Mouse (Mus musculus): Measurements from ENCODE around the gene Abhd12b. TPM values are rescaled to one million over a fixed set of nuclear protein-coding genes. Genes with fewer than 3 reads are reported as not detected.

Gene Abhd12b
- not detected in 2 replicates for polyA plus RNA-seq (2016; fragmentation: Nextera tagmentation; extraction: Ambion mirVana)

DNA sequence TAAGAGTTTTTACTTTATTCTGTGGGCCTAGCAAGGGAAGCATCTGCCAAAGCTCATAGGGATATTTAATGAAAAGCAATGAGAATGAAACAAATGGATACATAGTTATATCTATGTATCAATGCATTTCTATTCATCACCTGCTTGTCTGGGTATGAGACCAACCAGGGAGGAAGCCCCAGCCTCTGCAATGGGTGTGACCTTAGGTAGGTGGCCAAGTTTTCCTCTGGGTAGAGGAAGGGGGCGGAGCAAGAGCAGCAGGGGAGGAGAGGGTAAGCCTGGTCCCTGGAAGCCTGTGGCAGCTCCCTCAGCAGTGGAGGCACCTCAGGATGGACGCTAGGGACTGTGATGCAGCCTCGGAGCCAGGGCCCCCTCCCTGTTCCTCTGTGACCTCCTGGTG is at the start of gene Abhd12b:
TSS of gene Abhd12b (plus strand) at position 301 of the 400 bp plus-strand sequence.
- no peak within 1 kb of the TSS for H3K27ac ChIP-seq (replicated peaks)
- no peaks in the 10 kb centered on the region for H3K36me3 ChIP-seq (replicated peaks)
- H3K4me1 ChIP-seq = peaks cover 9% of the 10 kb centered on the region
- DNase-seq (ENCODE audit: low spot score) = no peak
- 44% methylated on average over 3 of the region's 3 CpGs for WGBS
- no peak within 1 kb of the TSS for H3K4me3 ChIP-seq
- no peaks in the 10 kb centered on the region for H3K9me3 ChIP-seq
- peaks cover 2% of the 10 kb centered on the region; the same call in 1 of the 2 replicates for H3K27me3 ChIP-seq (replicated peaks; ENCODE audit: low read depth, poor library complexity, severe bottlenecking)

DNA sequence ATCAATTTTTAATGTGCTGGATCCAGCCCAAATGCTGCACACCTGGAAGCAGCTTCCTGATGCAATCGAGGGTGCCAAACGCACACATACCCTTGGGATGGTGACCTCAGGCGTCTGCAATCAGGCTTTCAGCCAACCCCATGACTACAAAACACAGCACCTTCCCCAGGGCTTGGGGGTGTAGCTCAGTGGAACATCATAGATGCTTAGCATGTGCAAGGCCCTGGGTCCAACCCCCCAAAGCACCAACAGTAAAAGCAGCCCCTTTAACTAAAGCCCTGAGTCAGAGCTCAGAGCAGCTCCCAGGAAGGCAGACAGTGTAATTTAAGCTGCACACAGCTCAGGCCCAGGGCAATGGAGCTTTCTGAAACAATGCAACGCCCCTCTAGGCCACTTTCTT is 49.7 kb upstream of the Abhd12b start:
- peaks cover 21% of the 10 kb centered on the region for H3K36me3 ChIP-seq (replicated peaks)
- H3K4me1 ChIP-seq = peaks cover 61% of the 10 kb centered on the region
- H3K4me3 ChIP-seq = no peak overlapping the region
- 54% methylated on average over 4 of the region's 4 CpGs for WGBS
- H3K27ac ChIP-seq (replicated peaks) = no peak overlapping the region
- no peaks in the 10 kb centered on the region for H3K9me3 ChIP-seq
- peaks cover 6% of the 10 kb centered on the region for H3K27me3 ChIP-seq (replicated peaks; ENCODE audit: low read depth, poor library complexity, severe bottlenecking)
- DNase-seq (ENCODE audit: low spot score) = peak; percentile 15

- 19% methylated on average over 5 of the region's 5 CpGs for WGBS
- Histone ChIP-seq H3K4me1 (peaks cover 62% of the 10 kb centered on the region), H3K27ac (replicated peaks) (no peak overlapping the region), H3K27me3 (replicated peaks; ENCODE audit: low read depth, poor library complexity, severe bottlenecking) (peaks cover 13% of the 10 kb centered on the region), H3K4me3 (no peak overlapping the region), H3K36me3 (replicated peaks) (peaks cover 21% of the 10 kb centered on the region), H3K9me3 (no peaks in the 10 kb centered on the region)
- DNase-seq (ENCODE audit: low spot score) = no peak
Measured at GRCm38 (mm10) chr12:70104776-70105420, 49.0 kb upstream of the Abhd12b start.

DNA sequence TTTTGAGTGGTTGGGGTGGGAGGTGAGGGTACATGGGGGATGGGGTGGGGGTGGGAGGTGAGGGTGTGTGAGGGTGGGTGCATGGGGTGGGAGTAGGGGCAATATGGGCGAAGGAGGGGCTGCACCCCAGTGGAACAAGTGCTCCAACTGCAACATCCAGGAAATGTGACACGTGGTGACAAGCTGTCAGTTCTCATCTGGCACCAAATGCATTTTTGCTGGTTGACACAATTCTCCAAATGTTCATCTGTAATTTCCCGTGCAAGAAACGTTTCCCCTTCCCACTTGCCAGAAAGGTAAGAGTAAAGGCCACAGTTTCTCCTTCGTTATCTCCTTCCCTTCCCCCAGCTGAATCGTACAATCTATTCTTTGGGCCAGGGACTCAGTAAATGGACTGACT is 48.1 kb upstream of the Abhd12b start:
- Histone ChIP-seq H3K27me3 (replicated peaks; ENCODE audit: low read depth, poor library complexity, severe bottlenecking) (peaks cover 20% of the 10 kb centered on the region), H3K27ac (replicated peaks) (no peak overlapping the region), H3K4me1 (peaks cover 72% of the 10 kb centered on the region), H3K36me3 (replicated peaks) (peaks cover 18% of the 10 kb centered on the region), H3K4me3 (no peak overlapping the region), H3K9me3 (no peaks in the 10 kb centered on the region)
- 67% methylated on average over 6 of the region's 6 CpGs for WGBS
- no peak for DNase-seq (ENCODE audit: low spot score)

- 52% methylated on average over 9 of the region's 9 CpGs for WGBS
- H3K27me3 ChIP-seq (replicated peaks; ENCODE audit: low read depth, poor library complexity, severe bottlenecking) = peaks cover 20% of the 10 kb centered on the region
- H3K9me3 ChIP-seq = no peaks in the 10 kb centered on the region
- no peak for DNase-seq (ENCODE audit: low spot score)
- H3K36me3 ChIP-seq (replicated peaks) = peaks cover 13% of the 10 kb centered on the region
- no peak overlapping the region for H3K4me3 ChIP-seq
- peaks cover 73% of the 10 kb centered on the region for H3K4me1 ChIP-seq
- H3K27ac ChIP-seq (replicated peaks) = no peak overlapping the region
Measured at GRCm38 (mm10) chr12:70106508-70106907, 47.4 kb upstream of the Abhd12b start.

GRCm38 (mm10) chr12:70108104-70108503 is 45.8 kb upstream of the Abhd12b start:
- no peaks in the 10 kb centered on the region for H3K9me3 ChIP-seq
- 30% methylated on average over 2 of the region's 2 CpGs for WGBS
- H3K4me1 ChIP-seq = peaks cover 78% of the 10 kb centered on the region
- no peak for DNase-seq (ENCODE audit: low spot score)
- no peaks in the 10 kb centered on the region for H3K36me3 ChIP-seq (replicated peaks)
- H3K27me3 ChIP-seq (replicated peaks; ENCODE audit: low read depth, poor library complexity, severe bottlenecking) = peaks cover 32% of the 10 kb centered on the region
- no peak overlapping the region for H3K4me3 ChIP-seq
- H3K27ac ChIP-seq (replicated peaks) = peak overlapping the region; percentile 48

- peaks cover 50% of the 10 kb centered on the region for H3K27me3 ChIP-seq (replicated peaks; ENCODE audit: low read depth, poor library complexity, severe bottlenecking)
- no peaks in the 10 kb centered on the region for H3K9me3 ChIP-seq
- 72% methylated on average over 6 of the region's 6 CpGs for WGBS
- H3K36me3 ChIP-seq (replicated peaks) = no peaks in the 10 kb centered on the region
- no peak for DNase-seq (ENCODE audit: low spot score)
- H3K4me1 ChIP-seq = peaks cover 63% of the 10 kb centered on the region
- H3K4me3 ChIP-seq = peak overlapping the region; percentile 90
- H3K27ac ChIP-seq (replicated peaks) = no peak overlapping the region
Measured at GRCm38 (mm10) chr12:70109921-70110320, 44.0 kb upstream of the Abhd12b start.

- WGBS = 12% methylated on average over 23 of the region's 23 CpGs
- peak; percentile 38 for DNase-seq (ENCODE audit: low spot score)
- Histone ChIP-seq H3K27ac (replicated peaks) (peak overlapping the region; percentile 95), H3K9me3 (no peaks in the 10 kb centered on the region), H3K36me3 (replicated peaks) (no peaks in the 10 kb centered on the region), H3K27me3 (replicated peaks; ENCODE audit: low read depth, poor library complexity, severe bottlenecking) (peaks cover 56% of the 10 kb centered on the region), H3K4me3 (peak overlapping the region; percentile 90), H3K4me1 (peaks cover 57% of the 10 kb centered on the region)
Measured at GRCm38 (mm10) chr12:70110375-70111116, 43.4 kb upstream of the Abhd12b start.

GRCm38 (mm10) chr12:70111117-70111366 is 42.9 kb upstream of the Abhd12b start:
- WGBS = under 1% methylated on average over 16 of the region's 16 CpGs
- Histone ChIP-seq H3K27me3 (replicated peaks; ENCODE audit: low read depth, poor library complexity, severe bottlenecking) (peaks cover 60% of the 10 kb centered on the region), H3K4me1 (peaks cover 52% of the 10 kb centered on the region), H3K36me3 (replicated peaks) (no peaks in the 10 kb centered on the region), H3K27ac (replicated peaks) (peak overlapping the region; percentile 95), H3K4me3 (peak overlapping the region; percentile 90), H3K9me3 (no peaks in the 10 kb centered on the region)
- no peak for DNase-seq (ENCODE audit: low spot score)

GRCm38 (mm10) chr12:70111367-70112089 is 42.4 kb upstream of the Abhd12b start:
- under 1% methylated on average over 101 of the region's 101 CpGs for WGBS
- no peaks in the 10 kb centered on the region for H3K9me3 ChIP-seq
- peaks cover 47% of the 10 kb centered on the region for H3K4me1 ChIP-seq
- no peaks in the 10 kb centered on the region for H3K36me3 ChIP-seq (replicated peaks)
- peaks cover 60% of the 10 kb centered on the region for H3K27me3 ChIP-seq (replicated peaks; ENCODE audit: low read depth, poor library complexity, severe bottlenecking)
- H3K27ac ChIP-seq (replicated peaks) = peak overlapping the region; percentile 95
- DNase-seq (ENCODE audit: low spot score) = peak; percentile 81
- H3K4me3 ChIP-seq = peak overlapping the region; percentile 90

DNA sequence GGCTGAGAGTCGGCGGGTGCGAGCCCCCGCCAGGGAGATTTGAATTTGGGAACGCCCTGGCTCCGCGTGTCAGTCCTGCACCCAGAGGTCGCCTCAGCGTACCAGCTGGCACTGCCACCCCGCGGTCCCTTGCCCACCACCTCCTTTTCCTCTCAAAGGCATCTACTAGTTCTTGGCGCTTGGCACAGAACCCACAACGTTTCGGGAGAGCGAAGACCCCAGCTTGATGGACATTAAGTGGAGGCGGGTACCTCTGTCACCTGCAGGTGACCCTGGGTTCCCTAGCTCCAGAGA is 41.9 kb upstream of the Abhd12b start:
- 3% methylated on average over 16 of the region's 16 CpGs for WGBS
- no peak for DNase-seq (ENCODE audit: low spot score)
- H3K27me3 ChIP-seq (replicated peaks; ENCODE audit: low read depth, poor library complexity, severe bottlenecking) = peaks cover 60% of the 10 kb centered on the region
- H3K4me3 ChIP-seq = peak overlapping the region; percentile 90
- no peaks in the 10 kb centered on the region for H3K36me3 ChIP-seq (replicated peaks)
- peak overlapping the region; percentile 95 for H3K27ac ChIP-seq (replicated peaks)
- H3K9me3 ChIP-seq = no peaks in the 10 kb centered on the region
- H3K4me1 ChIP-seq = peaks cover 42% of the 10 kb centered on the region

GRCm38 (mm10) chr12:70113351-70113750 is 40.6 kb upstream of the Abhd12b start, which contains the start of gene Nin:
Gene Nin, minus strand, starts transcription at chr12:70113717.
- Histone ChIP-seq H3K27me3 (replicated peaks; ENCODE audit: low read depth, poor library complexity, severe bottlenecking) (peaks cover 60% of the 10 kb centered on the region), H3K9me3 (no peaks in the 10 kb centered on the region), H3K4me3 (peak within 1 kb of the TSS; percentile 90; the same call in 1 of the 2 replicates), H3K27ac (replicated peaks) (no peak within 1 kb of the TSS), H3K36me3 (replicated peaks) (no peaks in the 10 kb centered on the region), H3K4me1 (peaks cover 29% of the 10 kb centered on the region)
- WGBS = 46% methylated on average over 11 of the region's 11 CpGs
- DNase-seq (ENCODE audit: low spot score) = no peak

DNA sequence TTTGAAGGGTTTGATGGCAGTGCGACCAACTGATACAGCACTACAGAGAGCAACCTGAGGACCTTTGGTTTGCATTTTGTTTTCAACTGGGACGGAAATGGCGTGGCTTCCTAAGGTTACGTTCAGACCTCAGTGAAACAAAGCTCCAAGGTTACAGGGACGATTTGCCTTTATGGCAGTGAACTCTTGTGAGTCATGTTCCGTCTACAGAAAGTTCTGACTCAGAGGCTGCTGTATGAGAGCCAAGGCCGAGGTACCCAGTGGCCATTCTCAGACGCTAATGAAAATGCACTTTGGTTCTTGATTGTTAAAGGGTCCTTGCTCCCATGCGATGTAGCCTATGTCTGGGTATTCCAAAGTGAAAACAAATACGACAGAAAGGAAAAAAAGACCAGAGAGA is 36.8 kb upstream of the Abhd12b start:
- no peak overlapping the region for H3K27ac ChIP-seq (replicated peaks)
- H3K4me1 ChIP-seq = peaks cover 7% of the 10 kb centered on the region
- 90% methylated on average over 10 of the region's 10 CpGs for WGBS
- no peak for DNase-seq (ENCODE audit: low spot score)
- peaks cover 38% of the 10 kb centered on the region for H3K27me3 ChIP-seq (replicated peaks; ENCODE audit: low read depth, poor library complexity, severe bottlenecking)
- no peaks in the 10 kb centered on the region for H3K9me3 ChIP-seq
- no peak overlapping the region for H3K4me3 ChIP-seq
- no peaks in the 10 kb centered on the region for H3K36me3 ChIP-seq (replicated peaks)

Data from embryonic facial prominence, embryonic 10.5 days (tissue).